Mouse (Mus musculus): ENCODE data around the gene Rbm3.
A peak's percentile ranks its signal among the peaks of the same experiment; 100 is the strongest.

The Rbm3 gene

GRCm38 (mm10) chrX:8145153-8145991 lies at the start of gene Rbm3:
TSS of gene Rbm3 (minus strand) at chrX:8145880.
- DNase-seq (ENCODE audit: low spot score) = peak; percentile 81

- DNase-seq (ENCODE audit: low spot score) = no peak
Observed at GRCm38 (mm10) chrX:8193419-8193723, 47.7 kb upstream of the Rbm3 start, which contains the start of gene Ebp. TSS of gene Ebp (minus strand) at chrX:8193512.

GRCm38 (mm10) chrX:8192640-8193418 lies 47.1 kb upstream of the Rbm3 start:
- peak; percentile 70 for DNase-seq (ENCODE audit: low spot score)

GRCm38 (mm10) chrX:8192126-8192639 lies 46.5 kb upstream of the Rbm3 start:
- DNase-seq (ENCODE audit: low spot score) = no peak

GRCm38 (mm10) chrX:8182871-8183540 lies 37.3 kb upstream of the Rbm3 start:
- DNase-seq (ENCODE audit: low spot score) = no peak

GRCm38 (mm10) chrX:8179646-8180045 lies 34.0 kb upstream of the Rbm3 start:
- no peak for DNase-seq (ENCODE audit: low spot score)

GRCm38 (mm10) chrX:8178871-8179270 lies 33.2 kb upstream of the Rbm3 start:
- no peak for DNase-seq (ENCODE audit: low spot score)

GRCm38 (mm10) chrX:8175504-8176385 lies 30.1 kb upstream of the Rbm3 start, which contains the start of gene Tbc1d25:
TSS of gene Tbc1d25 (minus strand) at chrX:8176181.
- DNase-seq (ENCODE audit: low spot score) = peak; percentile 77

- no peak for DNase-seq (ENCODE audit: low spot score)
Observed at GRCm38 (mm10) chrX:8175169-8175503, 29.5 kb upstream of the Rbm3 start.

- DNase-seq (ENCODE audit: low spot score) = no peak
Observed at GRCm38 (mm10) chrX:8167716-8168647, 22.3 kb upstream of the Rbm3 start.

GRCm38 (mm10) chrX:8164471-8164870 lies 18.8 kb upstream of the Rbm3 start:
- no peak for DNase-seq (ENCODE audit: low spot score)

- no peak for DNase-seq (ENCODE audit: low spot score)
Observed at GRCm38 (mm10) chrX:8163076-8163475, 17.4 kb upstream of the Rbm3 start.

GRCm38 (mm10) chrX:8143750-8144149 lies 1.9 kb downstream of the Rbm3 start:
- no peak for DNase-seq (ENCODE audit: low spot score)

- DNase-seq (ENCODE audit: low spot score) = no peak
Observed at GRCm38 (mm10) chrX:8142948-8143347, 2.7 kb downstream of the Rbm3 start.

GRCm38 (mm10) chrX:8141058-8141457 lies 4.6 kb downstream of the Rbm3 start:
- DNase-seq (ENCODE audit: low spot score) = no peak

- DNase-seq (ENCODE audit: low spot score) = no peak
Observed at GRCm38 (mm10) chrX:8140446-8140845, 5.2 kb downstream of the Rbm3 start.

GRCm38 (mm10) chrX:8139480-8139879 lies 6.2 kb downstream of the Rbm3 start:
- no peak for DNase-seq (ENCODE audit: low spot score)

- no peak for DNase-seq (ENCODE audit: low spot score)
Observed at GRCm38 (mm10) chrX:8135886-8136285, 9.8 kb downstream of the Rbm3 start.

GRCm38 (mm10) chrX:8132017-8132976 lies 13.4 kb downstream of the Rbm3 start, which contains the start of gene Wdr13:
TSS of gene Wdr13 (minus strand) at chrX:8132892.
- DNase-seq (ENCODE audit: low spot score) = peak; percentile 78

Data from spleen, adult 12 weeks (tissue).